Mouse (Mus musculus): ENCODE measurements around the gene Erp29. TPM values are rescaled to one million over a fixed set of nuclear protein-coding genes. Genes with fewer than 3 reads are reported as not detected.

The Erp29 gene
- total RNA-seq (2023) = 126 and 151 TPM in 2 replicates

GRCm38 (mm10) chr5:121452026-121452869, at the start of gene Erp29:
TSS of gene Erp29 (minus strand) at chr5:121452506.

GRCm38 (mm10) chr5:121451644-121452025, 671 bp downstream of the Erp29 start, which contains the start of gene Tmem116:
TSS of gene Tmem116 (plus strand) at chr5:121451893.

GRCm38 (mm10) chr5:121397187-121398145, 54.8 kb downstream of the Erp29 start, which contains the start of gene Naa25:
TSS of gene Naa25 (plus strand) at chr5:121397936.

GRCm38 (mm10) chr5:121385461-121386119, 66.7 kb downstream of the Erp29 start, which contains the start of gene Trafd1:
TSS of gene Trafd1 (minus strand) at chr5:121385632.

Other genes starting within 250 kb of the Erp29 start
- gene Rpl6, start 248.0 kb downstream of the Erp29 start, total RNA-seq (2023) = 498 and 520 TPM in 2 replicates
- gene Hectd4, start 232.3 kb downstream of the Erp29 start, total RNA-seq (2023) = 29.5 and 33.1 TPM in 2 replicates
- 130 and 180 TPM in 2 replicates for gene Trafd1, start 66.9 kb downstream of the Erp29 start, total RNA-seq (2023)
- gene Naa25, start 54.6 kb downstream of the Erp29 start, total RNA-seq (2023) = 7.6 and 11.6 TPM in 2 replicates
- 0.29 and 0.47 TPM in 2 replicates for gene Tmem116, start 613 bp downstream of the Erp29 start, total RNA-seq (2023)
- not detected in 2 replicates for gene Adam1b, start 50.9 kb upstream of the Erp29 start, total RNA-seq (2023)
- 3.2 and 5.1 TPM in 2 replicates for gene Adam1a, start 93.0 kb upstream of the Erp29 start, total RNA-seq (2023)
- not detected in 2 replicates for gene Gm42878, start 93.0 kb upstream of the Erp29 start, total RNA-seq (2023)
- gene Mapkapk5, start 93.4 kb upstream of the Erp29 start, total RNA-seq (2023) = 77.6 and 77.7 TPM in 2 replicates
- 890 and 954 TPM in 2 replicates for gene Aldh2, start 141.3 kb upstream of the Erp29 start, total RNA-seq (2023)
- 4.5 and 5.2 TPM in 2 replicates for gene Acad12, start 166.4 kb upstream of the Erp29 start, total RNA-seq (2023)
- 2.7 and 2.9 TPM in 2 replicates for gene Acad10, start 208.0 kb upstream of the Erp29 start, total RNA-seq (2023)
- gene Brap, start 208.1 kb upstream of the Erp29 start, total RNA-seq (2023) = 76.7 and 98.4 TPM in 2 replicates